Mouse (Mus musculus): ENCODE results near the gene Ralgds. TPM values are rescaled to one million over a fixed set of nuclear protein-coding genes. Genes with fewer than 3 reads are reported as not detected.

Gene Ralgds
- total RNA-seq, 2 experiments from 2014 or later: 123 to 128 TPM

Other genes starting within 250 kb of the Ralgds start
- gene Ppp1r26, start 66.3 kb upstream of the Ralgds start, total RNA-seq (2021): 10 to 100 TPM; 14.5 to 18.0 TPM
- gene 1700007K13Rik, start 46.8 kb upstream of the Ralgds start, total RNA-seq (2021): 1 to 10 TPM; 2.8 to 3.6 TPM
- gene Mrps2, start 45.1 kb upstream of the Ralgds start, total RNA-seq (2021): 10 to 100 TPM; 34.6 to 36.3 TPM
- 1 to 10 TPM; 1.2 to 1.8 TPM for gene Gbgt1, start 16.2 kb upstream of the Ralgds start, total RNA-seq (2021)
- 1 to 10 TPM in 1 of 2 experiments, not detected in 1; 1.9 TPM for gene Gm10134, start 7.0 kb upstream of the Ralgds start, total RNA-seq (2021)
- not detected for gene Cel, start 50.3 kb downstream of the Ralgds start, total RNA-seq (2021)
- gene Gtf3c5, start 70.6 kb downstream of the Ralgds start, total RNA-seq (2021): 10 to 100 TPM; 17.4 to 18.9 TPM
- not detected for gene Gfi1b, start 108.9 kb downstream of the Ralgds start, total RNA-seq (2021)
- gene Tsc1, start 128.1 kb downstream of the Ralgds start, total RNA-seq (2021): 10 to 100 TPM; 41.8 to 44.5 TPM
- not detected for gene Spaca9, start 186.6 kb downstream of the Ralgds start, total RNA-seq (2021)
- gene Ak8, start 187.0 kb downstream of the Ralgds start, total RNA-seq (2021): 1 to 10 TPM; 1.0 to 1.7 TPM

All from layer of hippocampus, postnatal 36 days (tissue).